Mouse (Mus musculus): ENCODE data around the gene Naip1. TPM values are rescaled to one million over a fixed set of nuclear protein-coding genes. Genes with fewer than 3 reads are reported as not detected.
"Not testable (repeated sequence)": the region's sequence is repeated elsewhere in the genome, so short reads cannot be mapped to it uniquely, and the experiment has no call there.

Gene Naip1
- polyA plus RNA-seq, 1 experiment from 2014 or later, result not detected

GRCm38 (mm10) chr13:100438701-100439100, 14.0 kb downstream of the Naip1 start:
- Histone ChIP-seq H3K4me1 (replicated peaks) (no peaks in the 10 kb centered on the region), H3K9me3 (no peaks in the 10 kb centered on the region), H3K36me3 (no peaks in the 10 kb centered on the region), H3K27ac (no peak overlapping the region), H3K4me3 (no peak overlapping the region), H3K27me3 (ENCODE audit: insufficient read depth, poor library complexity, severe bottlenecking) (no peaks in the 10 kb centered on the region)
- 65% methylated on average over 1 of the region's 1 CpGs for WGBS
- no peak for DNase-seq (ENCODE audit: low spot score)

DNA sequence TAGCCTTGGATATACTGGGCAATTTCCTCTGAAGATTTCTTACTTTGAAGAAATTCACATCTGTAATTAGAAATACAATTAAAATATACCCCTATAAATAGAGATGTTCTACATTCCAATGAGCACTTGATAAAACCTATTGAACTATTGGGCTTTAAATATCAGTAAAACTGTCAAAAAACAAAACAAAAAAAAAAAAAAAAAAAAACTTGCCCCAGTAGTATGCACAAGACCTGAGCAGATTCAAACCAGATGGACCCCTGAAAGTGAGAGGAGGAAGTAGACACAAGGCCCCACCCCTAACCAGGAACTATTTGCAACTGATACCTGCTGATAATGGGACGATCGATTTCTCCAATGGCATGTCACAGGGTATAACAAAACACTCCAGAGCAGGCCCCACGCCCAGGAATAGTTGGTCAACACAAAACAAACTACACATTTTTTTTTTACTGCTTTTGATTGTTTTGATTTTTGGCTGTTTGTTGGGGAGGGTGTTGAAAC, 15.3 kb downstream of the Naip1 start:
- no peak for DNase-seq (ENCODE audit: low spot score)
- Histone ChIP-seq H3K36me3 (no peaks in the 10 kb centered on the region), H3K4me3 (no peak overlapping the region), H3K27ac (no peak overlapping the region), H3K4me1 (replicated peaks) (no peaks in the 10 kb centered on the region), H3K27me3 (ENCODE audit: insufficient read depth, poor library complexity, severe bottlenecking) (no peaks in the 10 kb centered on the region), H3K9me3 (no peaks in the 10 kb centered on the region)
- WGBS, result 76% methylated on average over 3 of the region's 3 CpGs

DNA sequence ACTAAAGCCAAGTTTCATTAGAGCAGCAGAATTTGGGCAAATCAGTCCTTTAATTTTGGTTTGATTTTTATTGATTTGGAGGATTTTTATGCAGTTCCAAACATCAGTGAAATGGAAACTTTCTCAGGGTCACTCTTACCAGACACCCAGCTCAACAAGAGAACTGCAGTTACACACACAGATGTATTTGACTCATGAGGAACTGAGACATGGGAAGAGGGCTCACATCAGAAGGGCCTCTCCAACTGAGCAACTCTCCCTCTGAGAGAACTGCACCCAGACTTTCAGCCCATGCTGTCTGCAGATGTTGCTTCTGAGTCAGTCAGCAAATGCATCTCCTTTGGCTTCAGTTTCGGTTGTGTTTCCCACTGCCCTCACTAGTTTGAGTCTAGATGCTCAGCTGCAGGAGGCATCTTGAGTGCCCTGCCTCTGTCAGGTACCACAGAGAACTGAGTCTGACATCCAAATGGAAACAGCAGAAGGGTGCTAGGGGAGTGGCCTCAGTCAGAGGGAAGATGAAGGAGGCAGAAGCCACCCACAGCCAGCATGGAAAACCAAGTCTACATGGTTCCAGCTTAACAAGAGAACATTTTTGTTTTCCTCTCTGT, 16.0 kb downstream of the Naip1 start:
- 80% methylated on average over 1 of the region's 1 CpGs for WGBS
- not testable (repeated sequence) for H3K27me3 ChIP-seq (ENCODE audit: insufficient read depth, poor library complexity, severe bottlenecking); H3K27ac ChIP-seq; H3K4me3 ChIP-seq; H3K4me1 ChIP-seq (replicated peaks); DNase-seq (ENCODE audit: low spot score); H3K36me3 ChIP-seq; H3K9me3 ChIP-seq

GRCm38 (mm10) chr13:100419958-100420357, 32.7 kb downstream of the Naip1 start:
- not testable (repeated sequence) for H3K4me1 ChIP-seq (replicated peaks); H3K27me3 ChIP-seq (ENCODE audit: insufficient read depth, poor library complexity, severe bottlenecking); H3K36me3 ChIP-seq; H3K4me3 ChIP-seq; H3K27ac ChIP-seq; DNase-seq (ENCODE audit: low spot score)
- 88% methylated on average over 7 of the region's 7 CpGs for WGBS
- H3K9me3 ChIP-seq, result peaks cover 18% of the 10 kb centered on the region

DNA sequence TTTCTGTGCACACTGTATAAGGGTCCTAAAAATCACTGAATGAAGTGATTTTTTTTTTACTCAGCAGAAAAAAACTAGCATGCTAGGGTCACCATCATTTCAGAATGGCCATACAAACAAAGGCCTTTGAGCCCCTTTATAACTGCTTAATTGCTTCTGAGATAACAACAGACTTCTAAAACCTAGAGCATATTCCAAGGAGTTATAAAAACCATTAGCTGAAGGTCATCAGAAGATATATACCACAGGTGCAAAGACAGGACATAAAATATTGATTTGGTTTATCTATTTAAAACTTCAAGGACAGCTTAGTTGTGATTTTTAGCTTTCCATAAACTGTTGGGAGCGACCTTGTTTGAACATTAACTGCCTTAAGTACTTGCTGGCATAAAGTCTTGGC, 38.2 kb downstream of the Naip1 start:
- Histone ChIP-seq H3K9me3 (peaks cover 20% of the 10 kb centered on the region), H3K27me3 (ENCODE audit: insufficient read depth, poor library complexity, severe bottlenecking) (no peaks in the 10 kb centered on the region), H3K4me1 (replicated peaks) (no peaks in the 10 kb centered on the region), H3K36me3 (no peaks in the 10 kb centered on the region), H3K27ac (no peak overlapping the region), H3K4me3 (no peak overlapping the region)
- 76% methylated on average over 1 of the region's 1 CpGs for WGBS
- DNase-seq (ENCODE audit: low spot score), result no peak

DNA sequence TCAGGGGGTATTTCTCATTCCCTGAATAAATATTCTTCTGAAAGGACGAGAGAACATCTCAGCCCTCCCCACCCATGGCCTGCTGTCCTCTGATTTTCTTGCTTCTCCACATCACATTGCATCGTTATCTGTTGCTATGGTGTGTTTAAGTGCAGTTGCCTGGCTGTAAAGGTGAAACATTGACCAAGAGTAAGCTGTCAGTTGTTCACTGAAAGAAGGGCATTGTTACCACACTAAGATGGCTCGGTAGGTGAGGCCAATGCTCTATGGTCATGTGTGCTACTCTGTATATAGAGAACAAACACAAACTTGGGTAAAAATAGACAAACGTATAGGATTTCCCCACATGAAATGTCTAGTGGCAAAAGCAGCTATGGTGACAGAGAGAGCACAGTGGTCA, 42.8 kb downstream of the Naip1 start:
- no peak for DNase-seq (ENCODE audit: low spot score)
- no peaks in the 10 kb centered on the region for H3K27me3 ChIP-seq (ENCODE audit: insufficient read depth, poor library complexity, severe bottlenecking)
- no peak overlapping the region for H3K27ac ChIP-seq
- no peak overlapping the region for H3K4me3 ChIP-seq
- H3K9me3 ChIP-seq, result peaks cover under 1% of the 10 kb centered on the region
- H3K4me1 ChIP-seq (replicated peaks), result no peaks in the 10 kb centered on the region
- H3K36me3 ChIP-seq, result no peaks in the 10 kb centered on the region
- 79% methylated on average over 4 of the region's 4 CpGs for WGBS

- no peaks in the 10 kb centered on the region for H3K9me3 ChIP-seq
- H3K4me1 ChIP-seq (replicated peaks), result no peaks in the 10 kb centered on the region
- H3K27ac ChIP-seq, result no peak overlapping the region
- no peak overlapping the region for H3K4me3 ChIP-seq
- 96% methylated on average over 5 of the region's 5 CpGs for WGBS
- DNase-seq (ENCODE audit: low spot score), result no peak
- H3K27me3 ChIP-seq (ENCODE audit: insufficient read depth, poor library complexity, severe bottlenecking), result no peaks in the 10 kb centered on the region
- H3K36me3 ChIP-seq, result no peaks in the 10 kb centered on the region
Observed at GRCm38 (mm10) chr13:100409181-100409580, 43.5 kb downstream of the Naip1 start.

DNA sequence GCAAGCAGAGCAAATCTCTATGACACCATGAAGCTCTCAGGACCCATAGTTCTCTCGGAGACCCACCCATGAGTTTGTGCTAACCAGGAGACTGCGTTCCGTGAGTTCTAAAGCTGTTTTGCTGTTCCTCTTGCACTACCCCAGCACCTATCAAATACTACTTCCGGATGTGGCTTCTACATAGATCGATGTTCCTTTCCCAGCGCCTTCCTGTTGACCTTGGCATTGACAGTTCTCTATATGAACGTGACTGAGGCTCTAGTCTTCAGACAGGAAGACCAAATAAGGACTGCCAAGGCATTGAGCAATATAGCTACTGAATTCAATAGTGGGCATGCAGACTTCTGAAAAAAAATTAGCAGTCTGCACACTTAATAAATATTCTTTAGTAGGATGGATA, 44.4 kb downstream of the Naip1 start:
- no peak overlapping the region for H3K27ac ChIP-seq

DNA sequence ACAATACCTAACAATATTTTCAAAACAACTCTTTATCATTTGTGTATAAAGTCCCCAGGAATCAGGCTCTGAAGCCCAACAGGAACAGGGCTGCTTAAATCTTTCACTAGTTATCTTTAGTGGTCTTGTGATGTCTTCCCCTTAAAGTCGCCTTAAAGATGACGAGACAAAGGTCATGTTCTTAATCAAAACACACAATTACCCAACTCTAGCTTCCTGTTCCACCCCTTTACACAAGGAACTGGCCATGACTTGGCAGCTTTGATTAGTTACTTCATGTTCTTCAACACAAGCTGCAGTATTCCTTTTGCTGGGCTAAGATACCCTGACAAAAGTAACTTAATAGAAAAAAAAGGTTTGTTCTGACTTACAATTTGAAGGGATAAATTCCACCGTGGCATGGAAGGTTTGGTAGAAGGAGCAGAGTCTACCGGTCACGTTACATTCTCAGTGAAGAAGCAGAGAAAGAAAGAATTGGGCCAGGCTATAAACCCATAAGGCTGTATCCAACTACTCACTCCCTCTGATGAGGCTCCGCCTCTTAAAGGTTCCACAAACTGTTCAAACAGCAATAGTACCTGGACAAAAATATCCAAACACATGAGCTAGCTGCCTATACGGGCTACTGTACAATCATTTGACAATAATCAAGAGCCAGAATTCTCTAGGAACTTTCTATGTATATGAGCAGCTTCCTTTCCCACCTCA, 49.6 kb downstream of the Naip1 start:
- H3K36me3 ChIP-seq; H3K27me3 ChIP-seq (ENCODE audit: insufficient read depth, poor library complexity, severe bottlenecking); H3K9me3 ChIP-seq; H3K4me1 ChIP-seq (replicated peaks); H3K27ac ChIP-seq; DNase-seq (ENCODE audit: low spot score); H3K4me3 ChIP-seq: not testable (repeated sequence)
- 83% methylated on average over 7 of the region's 7 CpGs for WGBS

More for the DNA sequence above, 44.4 kb downstream of the Naip1 start:
- no peak overlapping the region for H3K4me3 ChIP-seq
- H3K4me1 ChIP-seq (replicated peaks), result no peaks in the 10 kb centered on the region
- H3K9me3 ChIP-seq, result no peaks in the 10 kb centered on the region
- WGBS, result 89% methylated on average over 7 of the region's 7 CpGs
- DNase-seq (ENCODE audit: low spot score), result no peak
- no peaks in the 10 kb centered on the region for H3K36me3 ChIP-seq
- H3K27me3 ChIP-seq (ENCODE audit: insufficient read depth, poor library complexity, severe bottlenecking), result no peaks in the 10 kb centered on the region

GRCm38 (mm10) chr13:100391021-100391420, 61.6 kb downstream of the Naip1 start:
- not testable (repeated sequence) for H3K27me3 ChIP-seq (ENCODE audit: insufficient read depth, poor library complexity, severe bottlenecking); H3K4me3 ChIP-seq; H3K4me1 ChIP-seq (replicated peaks); H3K9me3 ChIP-seq; H3K27ac ChIP-seq; H3K36me3 ChIP-seq
- peak; percentile 10 for DNase-seq (ENCODE audit: low spot score)
- WGBS, result 25% methylated on average over 5 of the region's 5 CpGs

DNA sequence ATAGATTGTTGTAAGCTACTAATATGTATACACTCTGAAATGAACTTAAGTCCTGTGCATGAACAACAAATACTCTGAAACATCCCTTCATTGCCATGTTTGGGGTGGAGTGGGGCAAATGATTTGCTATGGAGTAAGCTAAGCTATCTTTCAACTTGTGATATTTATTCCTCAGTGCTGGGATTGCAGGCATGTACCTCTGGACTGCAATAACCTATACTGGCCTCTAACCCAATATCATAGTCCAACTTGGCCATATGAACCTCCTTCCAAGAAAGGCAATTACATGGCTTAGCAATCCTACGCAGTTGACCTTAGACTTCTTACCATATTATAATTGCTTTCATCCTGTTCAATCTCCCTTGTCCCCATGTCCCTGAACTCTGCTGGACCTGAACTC, 82.1 kb downstream of the Naip1 start:
- Histone ChIP-seq H3K27me3 (ENCODE audit: insufficient read depth, poor library complexity, severe bottlenecking) (no peaks in the 10 kb centered on the region), H3K4me1 (replicated peaks) (no peaks in the 10 kb centered on the region), H3K9me3 (peaks cover 11% of the 10 kb centered on the region; the same call in 1 of the 2 replicates), H3K4me3 (no peak overlapping the region), H3K27ac (no peak overlapping the region), H3K36me3 (no peaks in the 10 kb centered on the region)
- no peak for DNase-seq (ENCODE audit: low spot score)
- WGBS, result 92% methylated on average over 1 of the region's 1 CpGs
